Mouse (Mus musculus): ENCODE data around the gene Rasl11a. TPM values are rescaled to one million over a fixed set of nuclear protein-coding genes. Genes with fewer than 3 reads are reported as not detected.
A peak's percentile ranks its signal among the peaks of the same experiment; 100 is the strongest.

Rasl11a gene
- polyA plus RNA-seq (2015; fragmentation: Nextera tagmentation; extraction: Ambion mirVana) = 8.1 and 10.7 TPM in 2 replicates

DNA sequence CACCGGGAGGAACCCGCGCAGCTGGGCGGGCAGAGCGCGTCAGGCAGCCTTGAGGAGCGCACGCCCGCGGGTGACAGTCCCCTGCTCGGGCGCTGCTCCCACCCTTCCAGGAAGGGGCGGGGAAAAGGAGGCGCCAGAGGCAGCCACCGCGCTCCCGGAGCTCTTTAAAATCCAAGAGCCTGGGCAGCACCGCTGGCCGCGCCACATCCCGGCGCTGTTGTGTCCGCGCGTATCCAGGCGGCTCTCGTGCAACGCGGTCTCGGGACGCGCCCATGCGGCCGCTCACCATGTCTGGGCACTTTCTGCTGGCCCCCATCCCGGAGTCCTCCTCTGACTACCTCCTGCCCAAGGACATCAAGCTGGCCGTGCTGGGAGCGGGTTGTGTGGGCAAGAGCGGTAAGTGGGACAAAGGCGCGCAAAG is at the start of gene Rasl11a:
Gene Rasl11a, plus strand, starts transcription at position 127 of the 421 bp plus-strand sequence.
- peak within 1 kb of the TSS; percentile 98 for H3K4me2 ChIP-seq
- H3K4me3 ChIP-seq = peak within 1 kb of the TSS; percentile 68
- no peaks in the 10 kb centered on the region for H3K9me3 ChIP-seq
- H3K27me3 ChIP-seq (replicated peaks) = peaks cover 7% of the 10 kb centered on the region; the same call in 1 of the 2 replicates
- peak within 1 kb of the TSS; percentile 82 for H3K9ac ChIP-seq
- H3K27ac ChIP-seq (replicated peaks) = peak within 1 kb of the TSS; percentile 57
- peaks cover 18% of the 10 kb centered on the region; the same call in 1 of the 2 replicates for H3K4me1 ChIP-seq
- peak; percentile 83 for ATAC-seq (ENCODE audit: extremely low read depth, insufficient number of reproducible peaks, low FRiP score, low TSS enrichment)
- 0 out of 2 replicates have a peak, but pooled peaks cover 2% of the 10 kb centered on the region for H3K36me3 ChIP-seq
- under 1% methylated on average over 40 of the region's 40 CpGs for WGBS

DNA sequence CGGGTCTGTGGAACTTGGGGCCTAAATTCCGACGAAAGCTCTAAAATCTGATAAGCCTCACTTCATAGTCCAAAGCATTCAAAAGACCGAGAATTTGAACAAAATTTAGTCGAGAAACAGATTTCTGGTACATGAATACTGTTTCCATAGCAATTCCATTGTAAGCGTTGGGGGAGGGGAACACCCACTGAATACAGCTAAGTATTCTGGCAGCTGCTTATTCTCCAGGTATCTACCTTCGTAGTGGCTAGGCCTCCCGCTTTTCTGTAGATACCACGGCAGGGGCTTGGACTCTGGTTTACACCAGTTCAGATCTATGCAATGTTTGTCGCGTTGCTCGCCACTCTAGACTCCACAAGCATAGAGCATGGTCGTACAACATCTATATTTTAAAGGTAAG is 49.1 kb upstream of the Rasl11a start:
- Histone ChIP-seq H3K9me3 (no peaks in the 10 kb centered on the region), H3K4me2 (no peak overlapping the region), H3K9ac (no peak overlapping the region), H3K4me3 (no peak overlapping the region), H3K4me1 (peaks cover 33% of the 10 kb centered on the region), H3K27ac (replicated peaks) (no peak overlapping the region), H3K27me3 (replicated peaks) (no peaks in the 10 kb centered on the region), H3K36me3 (no peaks in the 10 kb centered on the region)
- 68% methylated on average over 13 of the region's 13 CpGs for WGBS
- no peak for ATAC-seq (ENCODE audit: extremely low read depth, insufficient number of reproducible peaks, low FRiP score, low TSS enrichment)

DNA sequence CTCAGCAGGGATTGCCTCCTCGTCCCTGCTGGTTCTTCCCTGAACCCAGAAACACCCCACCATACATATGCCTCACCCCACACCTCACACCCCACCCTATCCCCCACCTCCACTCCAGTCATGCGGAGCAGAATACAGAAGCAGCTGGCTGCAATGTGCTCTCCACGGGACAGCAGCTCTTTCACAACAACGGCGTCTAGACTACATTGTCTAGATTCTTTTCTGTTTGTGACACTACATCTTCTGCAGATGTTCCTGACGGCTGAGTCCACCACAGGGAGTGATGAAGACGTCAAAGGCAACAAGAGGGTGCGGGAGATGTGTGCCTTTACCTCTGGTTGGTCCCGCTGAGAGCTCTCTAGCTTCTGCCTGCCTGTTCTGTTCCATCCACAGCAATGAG is 46.8 kb upstream of the Rasl11a start:
- Histone ChIP-seq H3K4me2 (no peak overlapping the region), H3K9me3 (0 out of 2 replicates have a peak, but pooled peaks cover 14% of the 10 kb centered on the region), H3K4me1 (peaks cover 10% of the 10 kb centered on the region), H3K27me3 (replicated peaks) (no peaks in the 10 kb centered on the region), H3K9ac (no peak overlapping the region), H3K4me3 (no peak overlapping the region), H3K36me3 (no peaks in the 10 kb centered on the region), H3K27ac (replicated peaks) (no peak overlapping the region)
- WGBS = 55% methylated on average over 9 of the region's 9 CpGs
- no peak for ATAC-seq (ENCODE audit: extremely low read depth, insufficient number of reproducible peaks, low FRiP score, low TSS enrichment)

DNA sequence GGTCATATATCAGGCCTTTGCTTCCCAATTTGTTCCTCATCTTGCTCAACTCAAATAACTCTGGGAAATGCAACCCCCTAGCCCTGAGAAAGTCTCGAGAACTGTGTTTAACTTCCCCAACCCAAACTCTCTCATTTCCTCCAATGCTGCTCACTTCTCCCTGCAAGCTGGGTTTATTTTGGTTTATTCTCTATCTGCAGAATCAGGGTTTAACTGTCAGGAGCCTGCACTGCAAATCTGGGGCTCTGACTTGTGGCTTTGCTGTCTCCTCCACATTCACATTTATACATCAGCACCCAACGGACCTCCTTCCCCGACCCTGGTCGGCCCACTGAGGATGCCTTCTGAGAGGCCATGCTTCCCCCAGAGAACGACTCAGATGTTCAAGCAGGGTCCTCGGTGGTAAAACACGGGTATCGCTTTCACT is 38.9 kb upstream of the Rasl11a start:
- Histone ChIP-seq H3K4me1 (peaks cover 4% of the 10 kb centered on the region), H3K36me3 (no peaks in the 10 kb centered on the region), H3K27ac (replicated peaks) (no peak overlapping the region), H3K27me3 (replicated peaks) (no peaks in the 10 kb centered on the region), H3K9me3 (0 out of 2 replicates have a peak, but pooled peaks cover 15% of the 10 kb centered on the region), H3K4me3 (no peak overlapping the region), H3K4me2 (no peak overlapping the region), H3K9ac (no peak overlapping the region)
- WGBS = 79% methylated on average over 8 of the region's 8 CpGs
- no peak for ATAC-seq (ENCODE audit: extremely low read depth, insufficient number of reproducible peaks, low FRiP score, low TSS enrichment)

DNA sequence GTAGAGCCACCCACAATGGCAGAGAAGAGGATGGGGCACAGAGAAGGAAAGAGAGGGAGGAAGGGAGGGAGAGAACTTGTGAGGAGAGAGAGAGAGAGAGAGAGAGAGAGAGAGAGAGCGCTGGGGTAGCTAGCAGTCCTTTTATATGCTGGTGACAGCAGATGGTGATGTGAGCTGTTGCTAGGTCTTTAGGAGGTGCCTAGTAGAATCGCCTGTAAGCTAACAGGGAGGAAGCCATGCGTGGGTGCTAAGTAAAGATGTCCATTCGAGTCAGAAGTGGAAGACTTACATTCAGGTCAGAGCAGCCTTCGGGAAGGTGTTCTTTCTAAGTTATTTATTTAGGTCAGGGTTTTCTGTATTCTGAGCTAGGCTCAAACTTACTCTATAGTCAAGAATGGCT is 34.9 kb upstream of the Rasl11a start:
- Histone ChIP-seq H3K36me3 (no peaks in the 10 kb centered on the region), H3K4me3 (no peak overlapping the region), H3K9ac (no peak overlapping the region), H3K9me3 (0 out of 2 replicates have a peak, but pooled peaks cover 4% of the 10 kb centered on the region), H3K27me3 (replicated peaks) (no peaks in the 10 kb centered on the region), H3K27ac (replicated peaks) (no peak overlapping the region), H3K4me2 (no peak overlapping the region), H3K4me1 (peaks cover 4% of the 10 kb centered on the region)
- no peak for ATAC-seq (ENCODE audit: extremely low read depth, insufficient number of reproducible peaks, low FRiP score, low TSS enrichment)
- WGBS = 68% methylated on average over 5 of the region's 5 CpGs

DNA sequence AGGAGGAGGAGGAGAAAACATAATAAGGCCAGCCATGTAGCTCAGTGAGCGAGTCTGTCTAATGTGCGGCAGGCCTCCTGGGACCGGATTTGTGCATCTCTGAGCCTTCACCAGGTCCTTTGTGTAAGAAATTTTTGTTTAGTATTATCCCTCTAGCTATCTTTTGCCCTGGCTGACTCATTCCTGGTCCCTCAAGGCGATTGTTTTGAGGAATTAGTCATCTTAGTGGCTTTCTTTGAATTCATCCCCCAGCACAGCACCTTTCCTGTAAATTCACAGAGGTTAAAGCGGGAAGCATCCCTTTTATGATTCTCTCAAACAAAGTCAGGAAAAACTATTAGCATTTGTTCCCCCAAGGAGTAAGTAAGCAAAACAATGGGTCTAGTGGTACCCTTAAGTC is 32.0 kb upstream of the Rasl11a start:
- no peak overlapping the region for H3K27ac ChIP-seq (replicated peaks)
- no peaks in the 10 kb centered on the region for H3K4me1 ChIP-seq
- 83% methylated on average over 5 of the region's 5 CpGs for WGBS

DNA sequence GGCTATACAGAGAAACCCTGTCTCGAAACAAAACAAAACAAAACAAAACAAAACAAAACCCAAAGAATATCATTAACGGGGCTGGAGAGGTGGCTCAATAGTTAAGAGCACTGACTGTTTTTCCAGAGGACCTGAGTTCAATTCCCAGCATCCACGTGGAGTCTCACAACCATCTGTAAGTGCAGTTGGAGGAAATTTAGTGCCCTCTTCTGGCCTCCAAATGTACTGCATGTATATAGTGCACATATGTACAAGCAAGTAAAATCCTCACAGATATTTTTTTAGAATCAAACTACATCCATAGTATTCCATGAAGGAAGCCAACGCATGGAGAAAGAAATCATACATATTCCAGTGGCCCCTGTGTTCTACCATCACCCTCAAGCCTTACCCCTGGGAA is 31.4 kb upstream of the Rasl11a start:
- 83% methylated on average over 4 of the region's 4 CpGs for WGBS
- Histone ChIP-seq H3K4me1 (no peaks in the 10 kb centered on the region), H3K27me3 (replicated peaks) (no peaks in the 10 kb centered on the region), H3K36me3 (no peaks in the 10 kb centered on the region), H3K27ac (replicated peaks) (no peak overlapping the region), H3K4me2 (no peak overlapping the region), H3K4me3 (no peak overlapping the region), H3K9ac (no peak overlapping the region), H3K9me3 (0 out of 2 replicates have a peak, but pooled peaks cover 4% of the 10 kb centered on the region)
- no peak for ATAC-seq (ENCODE audit: extremely low read depth, insufficient number of reproducible peaks, low FRiP score, low TSS enrichment)

More for the DNA sequence above, 32.0 kb upstream of the Rasl11a start:
- Histone ChIP-seq H3K36me3 (no peaks in the 10 kb centered on the region), H3K27me3 (replicated peaks) (no peaks in the 10 kb centered on the region), H3K4me2 (no peak overlapping the region), H3K4me3 (no peak overlapping the region), H3K9me3 (0 out of 2 replicates have a peak, but pooled peaks cover 4% of the 10 kb centered on the region), H3K9ac (no peak overlapping the region)
- no peak for ATAC-seq (ENCODE audit: extremely low read depth, insufficient number of reproducible peaks, low FRiP score, low TSS enrichment)

DNA sequence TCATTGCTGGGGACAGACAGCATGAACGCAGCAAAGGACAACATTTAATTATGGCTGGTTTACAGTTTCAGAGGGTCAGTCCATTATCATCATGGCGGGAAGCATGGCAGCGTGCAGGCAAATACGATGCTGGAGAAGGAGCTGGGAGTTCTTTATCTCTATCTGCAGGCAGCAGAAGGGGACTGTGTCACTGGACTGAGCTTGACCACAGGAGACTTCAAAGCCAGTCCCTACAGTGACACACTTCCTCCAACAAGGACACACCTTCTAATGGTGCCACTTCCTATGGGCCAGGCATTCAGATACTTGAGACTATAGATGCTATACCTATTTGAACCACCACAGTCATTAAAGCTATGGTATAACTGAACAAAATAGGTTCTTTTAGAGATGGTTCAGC is 29.5 kb upstream of the Rasl11a start:
- Histone ChIP-seq H3K4me3 (no peak overlapping the region), H3K27me3 (replicated peaks) (no peaks in the 10 kb centered on the region), H3K9me3 (0 out of 2 replicates have a peak, but pooled peaks cover 4% of the 10 kb centered on the region), H3K4me2 (no peak overlapping the region), H3K27ac (replicated peaks) (no peak overlapping the region), H3K4me1 (no peaks in the 10 kb centered on the region), H3K36me3 (no peaks in the 10 kb centered on the region), H3K9ac (no peak overlapping the region)
- 63% methylated on average over 4 of the region's 4 CpGs for WGBS
- ATAC-seq (ENCODE audit: extremely low read depth, insufficient number of reproducible peaks, low FRiP score, low TSS enrichment) = no peak

DNA sequence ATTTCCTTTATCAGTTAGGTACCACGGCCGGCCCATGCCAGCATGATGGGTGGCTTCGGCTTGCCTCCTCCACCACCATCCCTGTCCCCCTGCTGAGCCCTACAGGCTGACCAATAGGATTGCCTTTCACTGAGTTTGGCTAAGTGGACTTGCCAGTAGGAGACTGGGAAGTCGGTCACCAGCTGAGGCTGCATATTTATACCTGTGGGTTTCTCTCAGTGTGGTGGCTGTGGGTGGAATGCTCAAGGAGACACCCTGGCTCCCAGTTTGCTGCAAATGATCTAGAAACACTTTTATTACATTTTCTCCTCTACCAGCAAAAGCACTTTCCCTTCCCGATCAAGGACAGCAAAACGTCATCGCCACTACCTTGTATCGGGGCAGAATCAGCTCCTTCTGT is 27.3 kb upstream of the Rasl11a start:
- 70% methylated on average over 8 of the region's 8 CpGs for WGBS
- Histone ChIP-seq H3K9ac (no peak overlapping the region), H3K4me1 (no peaks in the 10 kb centered on the region), H3K4me3 (no peak overlapping the region), H3K36me3 (no peaks in the 10 kb centered on the region), H3K27me3 (replicated peaks) (no peaks in the 10 kb centered on the region), H3K4me2 (no peak overlapping the region), H3K27ac (replicated peaks) (no peak overlapping the region), H3K9me3 (0 out of 2 replicates have a peak, but pooled peaks cover 4% of the 10 kb centered on the region)
- ATAC-seq (ENCODE audit: extremely low read depth, insufficient number of reproducible peaks, low FRiP score, low TSS enrichment) = no peak

DNA sequence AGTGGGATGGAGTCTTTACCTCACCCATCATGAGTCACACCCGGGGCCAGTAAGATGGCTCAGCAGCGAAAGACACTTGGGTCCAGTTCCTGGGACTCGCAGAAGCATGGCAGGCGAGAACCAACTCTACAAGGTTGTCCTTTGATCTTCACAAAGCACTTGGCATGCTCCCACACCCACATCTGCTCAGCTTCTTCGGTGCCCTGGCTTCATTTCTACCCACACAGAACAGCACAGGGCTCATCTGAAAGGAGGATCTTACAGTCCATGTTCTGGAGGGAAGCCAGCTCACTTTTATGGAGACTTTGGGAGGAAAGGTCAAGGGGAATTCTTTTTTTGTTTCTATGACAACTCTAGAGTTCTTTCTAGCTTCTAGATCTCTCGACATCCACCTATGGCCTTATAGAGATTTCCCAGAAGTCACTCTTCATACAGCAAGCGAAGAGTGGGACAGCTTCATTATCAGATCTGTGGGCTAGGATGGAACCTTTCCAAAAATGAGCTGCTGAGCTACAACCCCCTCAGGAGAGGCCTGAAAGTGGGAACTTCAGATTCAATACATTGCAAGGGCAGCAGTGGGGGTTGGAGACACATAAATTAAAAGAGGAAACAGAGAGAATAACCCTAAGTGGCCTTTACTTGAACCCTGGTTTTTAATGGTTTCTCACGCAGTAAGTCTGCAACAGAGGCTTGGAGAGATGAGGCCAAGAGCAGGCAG is 25.8 kb upstream of the Rasl11a start:
- Histone ChIP-seq H3K27me3 (replicated peaks) (no peaks in the 10 kb centered on the region), H3K9me3 (no peaks in the 10 kb centered on the region), H3K4me1 (no peaks in the 10 kb centered on the region), H3K4me3 (no peak overlapping the region), H3K36me3 (no peaks in the 10 kb centered on the region), H3K27ac (replicated peaks) (no peak overlapping the region), H3K4me2 (no peak overlapping the region), H3K9ac (no peak overlapping the region)
- no peak for ATAC-seq (ENCODE audit: extremely low read depth, insufficient number of reproducible peaks, low FRiP score, low TSS enrichment)
- 73% methylated on average over 8 of the region's 8 CpGs for WGBS

DNA sequence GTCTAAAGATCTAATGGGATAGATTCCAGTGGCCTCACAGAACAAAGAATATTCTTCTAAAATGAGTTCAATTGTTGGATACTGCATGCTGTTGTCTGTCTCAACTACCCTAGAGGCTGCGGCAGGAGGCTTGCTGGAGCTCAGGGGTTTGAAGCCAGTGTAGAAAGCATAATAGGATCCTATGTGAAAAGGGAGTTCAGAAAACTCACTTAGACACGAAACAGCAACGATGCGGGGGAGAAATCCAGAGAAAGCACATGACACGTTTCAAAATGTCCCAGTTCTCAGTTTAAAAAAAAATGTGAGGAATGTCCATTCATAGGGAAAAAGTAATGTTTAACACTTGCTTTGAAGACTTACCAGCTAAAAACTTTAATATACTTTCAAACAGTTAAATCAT is 21.9 kb upstream of the Rasl11a start:
- H3K27me3 ChIP-seq (replicated peaks) = no peaks in the 10 kb centered on the region
- no peaks in the 10 kb centered on the region for H3K36me3 ChIP-seq
- no peak overlapping the region for H3K27ac ChIP-seq (replicated peaks)
- ATAC-seq (ENCODE audit: extremely low read depth, insufficient number of reproducible peaks, low FRiP score, low TSS enrichment) = no peak
- H3K4me2 ChIP-seq = no peak overlapping the region
- WGBS = 76% methylated on average over 5 of the region's 5 CpGs
- H3K9me3 ChIP-seq = no peaks in the 10 kb centered on the region
- H3K4me1 ChIP-seq = peaks cover 8% of the 10 kb centered on the region
- no peak overlapping the region for H3K4me3 ChIP-seq
- H3K9ac ChIP-seq = no peak overlapping the region

DNA sequence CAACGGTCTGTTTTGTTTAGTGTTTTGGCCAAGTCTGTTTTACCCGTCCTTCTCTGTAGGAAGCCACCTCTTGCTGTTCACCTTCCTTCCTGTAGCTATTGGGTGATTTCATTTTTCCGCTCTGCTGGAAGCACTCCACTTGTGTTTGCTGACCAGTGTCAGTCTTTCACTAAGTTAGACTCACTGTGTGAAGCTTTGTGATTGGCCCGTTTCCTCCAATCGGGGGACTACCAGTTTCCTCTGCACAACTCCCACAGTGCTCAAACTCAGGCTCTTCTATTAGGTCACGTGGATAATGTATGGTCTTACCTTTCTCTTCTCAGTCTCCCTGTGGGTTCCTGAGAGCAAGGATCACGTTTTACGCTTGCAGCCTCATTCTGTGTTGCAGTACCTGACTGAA is 15.3 kb upstream of the Rasl11a start:
- H3K27me3 ChIP-seq (replicated peaks) = no peaks in the 10 kb centered on the region
- H3K4me1 ChIP-seq = peaks cover 20% of the 10 kb centered on the region
- ATAC-seq (ENCODE audit: extremely low read depth, insufficient number of reproducible peaks, low FRiP score, low TSS enrichment) = no peak
- no peak overlapping the region for H3K4me2 ChIP-seq
- H3K27ac ChIP-seq (replicated peaks) = no peak overlapping the region
- no peaks in the 10 kb centered on the region for H3K9me3 ChIP-seq
- WGBS = 46% methylated on average over 8 of the region's 8 CpGs
- H3K36me3 ChIP-seq = peaks cover 5% of the 10 kb centered on the region
- H3K9ac ChIP-seq = no peak overlapping the region
- no peak overlapping the region for H3K4me3 ChIP-seq

Measured in heart, embryonic 13.5 days (tissue).